Mouse (Mus musculus) megakaryocyte, adult 5-6 weeks (primary cell): ENCODE measurements at regions not wholly inside any gene's neighbourhood (a gene's known extent, or its start where the extent isn't known, plus 50 kb on each side); places are given as distances from the start of the nearest gene placed in this dataset.
"Not testable (repeated sequence)": the region's sequence is repeated elsewhere in the genome, so short reads cannot be mapped to it uniquely, and the experiment has no call there.

Experiments used
- ATAC-seq: 2 replicates; pipeline ENCODE4 v1.8.0; 2016; ENCODE audit warnings: mild to moderate bottlenecking, inconsistent platforms; ENCODE audit not compliant: poor library complexity, severe bottlenecking

GRCm38 (mm10) chr1:98586470-98586869 is 165.5 kb downstream of the Slco6d1 start:
- no peak for ATAC-seq

GRCm38 (mm10) chr1:98589216-98589959 is 168.5 kb downstream of the Slco6d1 start:
- ATAC-seq: not testable (repeated sequence)

- ATAC-seq: peak; percentile 99
These were observed 170.1 kb downstream of the Slco6d1 start for GRCm38 (mm10) chr1:98591001-98591400.
